Mouse (Mus musculus) MEL (cell line): ENCODE results near the gene Rab44.

Experiments
- BHLHE40 ChIP-seq: IDR thresholded peaks from 2 replicates; pipeline ENCODE4 v1.6.1; 2012; ENCODE audit warnings: low read depth, mild to moderate bottlenecking, inconsistent platforms, low read length, improper control_type of control experiment, borderline replicate concordance
- CTCF ChIP-seq, 3 experiments: IDR thresholded peaks in 2 of 3; conservative IDR thresholded peaks in 1 of 3; 2 replicates each; pipeline ENCODE4 v1.5.1; 2011 to 2012; ENCODE audit warnings: low read length in 3 of 3, low read depth in 2 of 3, mild to moderate bottlenecking in 2 of 3, improper control_type of control experiment in 1 of 3, inconsistent platforms in 1 of 3, mixed read lengths in 1 of 3, moderate library complexity in 1 of 3; ENCODE audit not compliant: control insufficient read depth in 1 of 3, insufficient read depth in 1 of 3, poor library complexity in 1 of 3, severe bottlenecking in 1 of 3
- ETS1 ChIP-seq: IDR thresholded peaks from 2 replicates; pipeline ENCODE4 v1.6.1; 2012; ENCODE audit warnings: low read depth, mild to moderate bottlenecking, inconsistent platforms, low read length, improper control_type of control experiment, moderate library complexity
- GATA1 ChIP-seq: IDR thresholded peaks from 2 replicates; pipeline ENCODE4 v1.6.1; 2011; ENCODE audit warnings: low read depth, low read length, improper control_type of control experiment
- MAX ChIP-seq: IDR thresholded peaks from 2 replicates; pipeline ENCODE4 v1.6.1; 2011; ENCODE audit warnings: low read length, improper control_type of control experiment
- MYC ChIP-seq: IDR thresholded peaks from 2 replicates; pipeline ENCODE4 v1.6.1; 2011; ENCODE audit warnings: low read depth, mild to moderate bottlenecking, low read length, improper control_type of control experiment, moderate library complexity
- POLR2A ChIP-seq, 2 experiments: IDR thresholded peaks; 2 replicates each; pipeline ENCODE4 v1.6.1; 2011 to 2012; ENCODE audit warnings: low read length in 2 of 2, mild to moderate bottlenecking in 2 of 2, control low read depth in 1 of 2, improper control_type of control experiment in 1 of 2, low read depth in 1 of 2, moderate library complexity in 1 of 2; ENCODE audit not compliant: control insufficient read depth in 1 of 2, insufficient read depth in 1 of 2, poor library complexity in 1 of 2

DNA sequence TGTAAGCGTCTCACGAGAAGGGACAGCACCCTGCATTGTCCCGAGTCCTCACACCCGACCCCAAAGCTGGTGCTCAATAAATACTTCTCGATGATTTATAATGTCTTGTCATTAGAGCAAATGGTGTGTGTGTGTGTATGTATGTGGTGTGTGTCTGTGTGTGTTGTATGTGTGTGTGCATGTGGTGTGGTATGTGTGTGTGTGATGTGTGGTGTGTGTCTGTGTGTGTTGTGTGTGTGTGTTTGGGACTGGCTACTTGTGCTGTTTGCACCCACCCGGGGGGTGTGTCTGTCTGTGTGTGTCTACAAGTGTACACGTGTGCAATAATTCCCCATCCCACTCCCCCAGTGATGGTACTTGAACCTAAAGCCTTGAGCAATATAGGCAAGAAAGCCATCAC is 13.3 kb upstream of the Rab44 start:
- TF ChIP-seq MYC (no peak), CTCF (IDR thresholded peaks at IDR 0.05 in 2 of 3, conservative IDR thresholded peaks at IDR 0.05 in 1 of 3; ENCODE audit: control insufficient read depth in 1 of 3, insufficient read depth in 1 of 3, low read depth in 2 of 3, low read length in 3 of 3, poor library complexity in 1 of 3, severe bottlenecking in 1 of 3) (no peak), GATA1 (no peak), ETS1 (no peak), POLR2A (IDR thresholded peaks at IDR 0.05; ENCODE audit: control insufficient read depth in 1 of 2, insufficient read depth in 1 of 2, low read depth in 1 of 2, low read length in 2 of 2, poor library complexity in 1 of 2) (no peak), MAX (no peak), BHLHE40 (no peak)
